Mouse (Mus musculus): ENCODE data around the gene Cabs1. TPM values are rescaled to one million over a fixed set of nuclear protein-coding genes. Genes with fewer than 3 reads are reported as not detected.

Cabs1 gene
- polyA plus RNA-seq (2014; fragmentation: Illumina TruSeq; extraction: RNeasy Lipid Tissue Mini Kit (QIAGEN cat#74804); ENCODE audit: insufficient read depth, low read depth, low replicate concordance): not detected

GRCm38 (mm10) chr5:87979139-87979538 lies at the start of gene Cabs1:
Cabs1 (plus strand) TSS chr5:87979439.

GRCm38 (mm10) chr5:87969201-87969600 lies 10.0 kb upstream of the Cabs1 start, which contains the start of the genes 2310003L06Rik and Gm28434:
2310003L06Rik (plus strand) TSS chr5:87969459.
Gm28434 (plus strand) TSS chr5:87969517.

DNA sequence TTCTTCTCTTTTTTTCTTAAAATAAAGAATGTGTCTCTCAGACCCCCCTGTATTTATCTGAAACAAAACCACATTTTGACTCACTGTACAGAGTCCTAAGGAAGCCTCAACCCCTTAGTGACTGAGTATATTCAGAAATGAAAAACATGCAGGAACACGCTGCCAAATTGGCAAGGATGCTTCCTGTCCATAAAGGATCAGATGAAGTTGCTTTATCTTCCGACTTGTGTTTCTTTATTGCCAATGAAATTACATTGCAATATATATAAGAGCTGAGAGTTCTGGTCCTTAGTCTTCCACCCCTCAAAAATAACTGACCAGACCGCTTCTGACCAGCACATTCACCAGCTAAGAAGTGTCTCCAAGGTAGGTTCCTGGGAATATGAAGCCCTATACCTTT lies 23.0 kb downstream of the Cabs1 start, which contains the start of gene Smr3a:
TSS of gene Smr3a (plus strand) at position 301 of the 400 bp plus-strand sequence.

Other genes starting within 250 kb of the Cabs1 start
- not detected for gene Csn1s2a, start 204.9 kb upstream of the Cabs1 start, polyA plus RNA-seq (2014; fragmentation: Illumina TruSeq; extraction: RNeasy Lipid Tissue Mini Kit (QIAGEN cat#74804); ENCODE audit: insufficient read depth, low read depth, low replicate concordance)
- not detected for gene Csn1s2b, start 171.4 kb upstream of the Cabs1 start, polyA plus RNA-seq (2014; fragmentation: Illumina TruSeq; extraction: RNeasy Lipid Tissue Mini Kit (QIAGEN cat#74804); ENCODE audit: insufficient read depth, low read depth, low replicate concordance)
- not detected for gene Prr27, start 153.8 kb upstream of the Cabs1 start, polyA plus RNA-seq (2014; fragmentation: Illumina TruSeq; extraction: RNeasy Lipid Tissue Mini Kit (QIAGEN cat#74804); ENCODE audit: insufficient read depth, low read depth, low replicate concordance)
- gene Odam, start 94.4 kb upstream of the Cabs1 start, polyA plus RNA-seq (2014; fragmentation: Illumina TruSeq; extraction: RNeasy Lipid Tissue Mini Kit (QIAGEN cat#74804); ENCODE audit: insufficient read depth, low read depth, low replicate concordance): not detected
- gene Csn3, start 53.9 kb upstream of the Cabs1 start, polyA plus RNA-seq (2014; fragmentation: Illumina TruSeq; extraction: RNeasy Lipid Tissue Mini Kit (QIAGEN cat#74804); ENCODE audit: insufficient read depth, low read depth, low replicate concordance): not detected
- gene 2310003L06Rik, start 10.0 kb upstream of the Cabs1 start, polyA plus RNA-seq (2014; fragmentation: Illumina TruSeq; extraction: RNeasy Lipid Tissue Mini Kit (QIAGEN cat#74804); ENCODE audit: insufficient read depth, low read depth, low replicate concordance): not detected
- not detected for gene Gm28434, start 9.9 kb upstream of the Cabs1 start, polyA plus RNA-seq (2014; fragmentation: Illumina TruSeq; extraction: RNeasy Lipid Tissue Mini Kit (QIAGEN cat#74804); ENCODE audit: insufficient read depth, low read depth, low replicate concordance)
- not detected for gene Smr3a, start 23.1 kb downstream of the Cabs1 start, polyA plus RNA-seq (2014; fragmentation: Illumina TruSeq; extraction: RNeasy Lipid Tissue Mini Kit (QIAGEN cat#74804); ENCODE audit: insufficient read depth, low read depth, low replicate concordance)
- gene Smr2, start 107.1 kb downstream of the Cabs1 start, polyA plus RNA-seq (2014; fragmentation: Illumina TruSeq; extraction: RNeasy Lipid Tissue Mini Kit (QIAGEN cat#74804); ENCODE audit: insufficient read depth, low read depth, low replicate concordance): not detected
- gene Gm11116, start 132.1 kb downstream of the Cabs1 start, polyA plus RNA-seq (2014; fragmentation: Illumina TruSeq; extraction: RNeasy Lipid Tissue Mini Kit (QIAGEN cat#74804); ENCODE audit: insufficient read depth, low read depth, low replicate concordance): not detected
- gene Gm11115, start 174.7 kb downstream of the Cabs1 start, polyA plus RNA-seq (2014; fragmentation: Illumina TruSeq; extraction: RNeasy Lipid Tissue Mini Kit (QIAGEN cat#74804); ENCODE audit: insufficient read depth, low read depth, low replicate concordance): not detected